Mouse (Mus musculus): Measurements from ENCODE around the gene Opalin. TPM values are rescaled to one million over a fixed set of nuclear protein-coding genes. Genes with fewer than 3 reads are reported as not detected.

Opalin gene
- polyA plus RNA-seq, 1 experiment from 2014 or later, result not detected

- DNase-seq (ENCODE audit: low spot score), result no peak
- WGBS, result 95% methylated on average over 9 of the region's 9 CpGs
These were observed 49.3 kb downstream of the Opalin start for GRCm38 (mm10) chr19:41027601-41028000.

DNA sequence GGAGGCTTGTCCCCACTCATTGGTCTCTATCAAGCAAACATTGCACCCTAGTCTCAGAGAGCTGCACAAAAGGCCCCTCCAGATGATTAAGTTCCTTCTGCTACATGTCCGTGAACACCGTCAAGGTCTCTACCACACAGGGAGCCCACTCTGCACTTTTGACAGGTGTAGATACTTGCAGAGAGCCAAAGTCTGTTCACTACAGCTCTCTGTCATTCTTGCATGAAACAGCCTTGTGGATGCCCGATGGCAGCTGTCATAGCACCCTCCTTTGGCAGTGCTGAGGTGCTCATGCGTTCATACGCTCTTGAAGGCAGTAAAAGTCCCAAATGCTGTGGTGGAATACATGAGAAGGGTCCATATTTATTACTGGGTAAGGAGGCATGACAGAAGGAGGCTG is 49.9 kb downstream of the Opalin start:
- 0 out of 2 replicates have a peak, but pooled peaks cover 8% of the 10 kb centered on the region for H3K4me1 ChIP-seq (replicated peaks)

More at GRCm38 (mm10) chr19:41027601-41028000, 49.3 kb downstream of the Opalin start:
- Histone ChIP-seq H3K36me3 (no peaks in the 10 kb centered on the region), H3K27ac (no peak overlapping the region), H3K9me3 (no peaks in the 10 kb centered on the region), H3K27me3 (ENCODE audit: insufficient read depth, poor library complexity, severe bottlenecking) (no peaks in the 10 kb centered on the region), H3K4me3 (no peak overlapping the region), H3K4me1 (replicated peaks) (0 out of 2 replicates have a peak, but pooled peaks cover 8% of the 10 kb centered on the region)

DNA sequence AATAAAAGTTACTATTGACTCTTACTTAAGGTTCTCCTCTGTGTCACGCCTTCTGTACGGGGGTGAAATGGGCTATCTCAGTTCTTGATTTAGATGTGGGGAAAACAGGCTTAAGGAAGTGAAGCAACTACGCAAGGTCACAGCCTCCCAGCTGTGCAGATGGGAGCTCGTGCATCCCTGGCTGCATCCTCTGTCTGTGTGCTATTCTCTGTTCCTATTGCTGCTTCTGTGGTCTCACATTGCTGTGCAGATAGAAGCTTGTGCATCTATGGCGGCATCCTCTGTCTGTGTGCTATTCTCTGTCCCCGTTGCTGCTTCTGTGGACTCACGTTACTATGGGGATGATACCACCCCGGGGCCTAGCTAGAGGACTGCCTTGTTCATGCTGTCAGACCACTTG is 50.4 kb downstream of the Opalin start:
- Histone ChIP-seq H3K4me3 (no peak overlapping the region), H3K27ac (no peak overlapping the region), H3K36me3 (no peaks in the 10 kb centered on the region), H3K4me1 (replicated peaks) (0 out of 2 replicates have a peak, but pooled peaks cover 8% of the 10 kb centered on the region), H3K9me3 (no peaks in the 10 kb centered on the region), H3K27me3 (ENCODE audit: insufficient read depth, poor library complexity, severe bottlenecking) (no peaks in the 10 kb centered on the region)
- DNase-seq (ENCODE audit: low spot score), result no peak
- WGBS, result 83% methylated on average over 8 of the region's 8 CpGs

More for the DNA sequence above, 49.9 kb downstream of the Opalin start:
- Histone ChIP-seq H3K36me3 (no peaks in the 10 kb centered on the region), H3K4me3 (no peak overlapping the region), H3K9me3 (no peaks in the 10 kb centered on the region), H3K27me3 (ENCODE audit: insufficient read depth, poor library complexity, severe bottlenecking) (no peaks in the 10 kb centered on the region), H3K27ac (no peak overlapping the region)
- DNase-seq (ENCODE audit: low spot score), result no peak
- WGBS, result 86% methylated on average over 5 of the region's 5 CpGs

GRCm38 (mm10) chr19:41022244-41022643 is 54.7 kb downstream of the Opalin start:
- Histone ChIP-seq H3K4me1 (replicated peaks) (no peaks in the 10 kb centered on the region), H3K4me3 (no peak overlapping the region), H3K9me3 (no peaks in the 10 kb centered on the region), H3K27ac (no peak overlapping the region), H3K27me3 (ENCODE audit: insufficient read depth, poor library complexity, severe bottlenecking) (no peaks in the 10 kb centered on the region), H3K36me3 (no peaks in the 10 kb centered on the region)
- no peak for DNase-seq (ENCODE audit: low spot score)
- 89% methylated on average over 4 of the region's 4 CpGs for WGBS

DNA sequence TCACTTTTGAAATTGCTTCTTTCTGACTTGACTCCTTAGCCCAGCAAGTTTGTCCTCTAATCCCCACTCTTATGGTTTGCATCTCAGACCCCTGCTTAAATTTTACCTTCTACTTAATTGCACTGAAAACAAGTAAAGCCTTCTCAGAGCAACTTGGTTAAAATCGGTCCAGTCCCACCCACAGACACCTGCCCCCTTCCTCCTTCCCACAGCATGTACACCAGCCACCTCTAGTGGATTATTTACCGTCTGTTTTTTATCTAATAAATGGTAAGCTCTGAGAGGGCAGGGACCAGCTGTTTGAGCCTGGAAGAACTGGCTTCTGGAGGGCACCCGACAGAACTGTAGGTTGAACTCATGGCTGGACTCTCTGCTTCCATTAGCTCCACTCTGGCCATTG is 56.4 kb downstream of the Opalin start:
- DNase-seq (ENCODE audit: low spot score), result no peak
- H3K4me1 ChIP-seq (replicated peaks), result peaks cover 5% of the 10 kb centered on the region; the same call in 1 of the 2 replicates
- WGBS, result 85% methylated on average over 3 of the region's 3 CpGs

DNA sequence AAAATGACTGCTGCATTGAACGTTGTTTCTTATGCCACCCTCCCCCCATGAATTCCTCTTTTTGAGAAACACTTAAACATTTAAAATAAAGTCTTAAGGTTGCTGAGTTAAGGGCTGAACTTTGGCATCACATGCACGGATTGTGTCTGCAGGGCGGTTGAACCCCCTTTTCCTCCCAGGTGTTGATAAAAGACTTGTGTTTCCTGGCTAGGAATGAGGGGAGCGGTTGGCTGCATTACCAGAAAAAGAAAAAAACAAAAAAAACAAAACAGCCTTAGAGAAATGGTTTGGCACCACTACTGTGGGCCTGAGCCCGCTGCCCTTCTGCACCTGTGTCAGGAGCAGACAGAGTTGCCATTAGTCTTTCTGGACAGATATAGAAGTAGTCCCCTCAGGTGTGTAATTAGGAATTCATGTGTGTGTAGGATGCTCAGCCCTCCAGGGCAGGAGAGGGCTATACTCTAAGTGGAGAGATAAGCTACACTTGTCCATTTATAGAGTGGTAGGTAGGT is 57.7 kb downstream of the Opalin start:
- 84% methylated on average over 5 of the region's 5 CpGs for WGBS

More for the DNA sequence above, 56.4 kb downstream of the Opalin start:
- Histone ChIP-seq H3K27ac (no peak overlapping the region), H3K36me3 (no peaks in the 10 kb centered on the region), H3K27me3 (ENCODE audit: insufficient read depth, poor library complexity, severe bottlenecking) (no peaks in the 10 kb centered on the region), H3K9me3 (no peaks in the 10 kb centered on the region), H3K4me3 (no peak overlapping the region)

GRCm38 (mm10) chr19:41015951-41016716 is 60.8 kb downstream of the Opalin start:
- DNase-seq (ENCODE audit: low spot score), result peak; percentile 50
- Histone ChIP-seq H3K4me1 (replicated peaks) (peaks cover 8% of the 10 kb centered on the region; the same call in 1 of the 2 replicates), H3K4me3 (peak overlapping the region; percentile 44), H3K36me3 (no peaks in the 10 kb centered on the region), H3K27me3 (ENCODE audit: insufficient read depth, poor library complexity, severe bottlenecking) (peaks cover 20% of the 10 kb centered on the region; the same call in 1 of the 2 replicates), H3K27ac (peak overlapping the region; percentile 40; the same call in 1 of the 2 replicates), H3K9me3 (no peaks in the 10 kb centered on the region)
- 15% methylated on average over 14 of the region's 14 CpGs for WGBS

More for the DNA sequence above, 57.7 kb downstream of the Opalin start:
- Histone ChIP-seq H3K36me3 (no peaks in the 10 kb centered on the region), H3K27ac (no peak overlapping the region), H3K27me3 (ENCODE audit: insufficient read depth, poor library complexity, severe bottlenecking) (peaks cover 6% of the 10 kb centered on the region; the same call in 1 of the 2 replicates), H3K4me1 (replicated peaks) (peaks cover 5% of the 10 kb centered on the region; the same call in 1 of the 2 replicates), H3K9me3 (no peaks in the 10 kb centered on the region), H3K4me3 (no peak overlapping the region)
- no peak for DNase-seq (ENCODE audit: low spot score)

GRCm38 (mm10) chr19:41014003-41014402 is 62.9 kb downstream of the Opalin start:
- H3K9me3 ChIP-seq, result no peaks in the 10 kb centered on the region
- WGBS, result 34% methylated on average over 9 of the region's 9 CpGs

GRCm38 (mm10) chr19:41013591-41013990 is 63.3 kb downstream of the Opalin start:
- peaks cover 8% of the 10 kb centered on the region; the same call in 1 of the 2 replicates for H3K4me1 ChIP-seq (replicated peaks)
- no peaks in the 10 kb centered on the region for H3K36me3 ChIP-seq
- peaks cover 20% of the 10 kb centered on the region; the same call in 1 of the 2 replicates for H3K27me3 ChIP-seq (ENCODE audit: insufficient read depth, poor library complexity, severe bottlenecking)
- no peaks in the 10 kb centered on the region for H3K9me3 ChIP-seq
- DNase-seq (ENCODE audit: low spot score), result no peak
- H3K27ac ChIP-seq, result no peak overlapping the region
- no peak overlapping the region for H3K4me3 ChIP-seq
- WGBS, result 6% methylated on average over 5 of the region's 5 CpGs

More at GRCm38 (mm10) chr19:41014003-41014402, 62.9 kb downstream of the Opalin start:
- H3K4me1 ChIP-seq (replicated peaks), result peaks cover 8% of the 10 kb centered on the region; the same call in 1 of the 2 replicates
- H3K27me3 ChIP-seq (ENCODE audit: insufficient read depth, poor library complexity, severe bottlenecking), result peaks cover 20% of the 10 kb centered on the region; the same call in 1 of the 2 replicates
- no peak overlapping the region for H3K27ac ChIP-seq
- H3K36me3 ChIP-seq, result no peaks in the 10 kb centered on the region
- H3K4me3 ChIP-seq, result no peak overlapping the region
- DNase-seq (ENCODE audit: low spot score), result no peak

Other genes with a start within 250 kb of the Opalin start
- 40.2 and 41.2 TPM in 2 replicates for gene Ccnj, start 245.8 kb downstream of the Opalin start, polyA plus RNA-seq (2016; fragmentation: Nextera tagmentation; extraction: Ambion mirVana)
- 10.1 and 11.3 TPM in 2 replicates for gene Zfp518a, start 182.4 kb downstream of the Opalin start, polyA plus RNA-seq (2016; fragmentation: Nextera tagmentation; extraction: Ambion mirVana)
- 0.31 and 0.35 TPM in 2 replicates for gene Blnk, start 82.6 kb downstream of the Opalin start, polyA plus RNA-seq (2016; fragmentation: Nextera tagmentation; extraction: Ambion mirVana)
- gene Dntt, start 47.8 kb downstream of the Opalin start, polyA plus RNA-seq (2016; fragmentation: Nextera tagmentation; extraction: Ambion mirVana), result not detected in 2 replicates
- gene Tll2, start 129.7 kb upstream of the Opalin start, polyA plus RNA-seq (2016; fragmentation: Nextera tagmentation; extraction: Ambion mirVana), result 0.25 and 0.68 TPM in 2 replicates
- gene Tm9sf3, start 186.9 kb upstream of the Opalin start, polyA plus RNA-seq (2016; fragmentation: Nextera tagmentation; extraction: Ambion mirVana), result 74.8 and 98.1 TPM in 2 replicates